Mouse (Mus musculus) limb, embryonic 15.5 days (tissue): Measurements from ENCODE around the gene Arhgap44. TPM values are rescaled to one million over a fixed set of nuclear protein-coding genes. Genes with fewer than 3 reads are reported as not detected.

Experiments used
- ATAC-seq: fragments of 200-750 bp; cut with Nextera tagmentation; 2 replicates; pipeline ENCODE4 v1.8.0; 2017; ENCODE audit warnings: low read depth, moderate TSS enrichment; ENCODE audit not compliant: insufficient number of reproducible peaks, low FRiP score, low TSS enrichment
- H3K27ac ChIP-seq: fragments of 300-500 bp; sonication (generic); 2 replicates; pipeline ENCODE4 v1.5.1; 2015; ENCODE audit warnings: moderate library complexity, mild to moderate bottlenecking, inconsistent platforms
- H3K27me3 ChIP-seq: fragments of 300-500 bp; sonication (generic); 2 replicates; pipeline ENCODE4 v1.6.1; 2015; ENCODE audit warnings: inconsistent platforms
- H3K36me3 ChIP-seq: fragments of 300-500 bp; sonication (generic); 2 replicates; pipeline ENCODE4 v1.6.1; 2015; ENCODE audit warnings: inconsistent platforms
- H3K4me1 ChIP-seq: fragments of 300-500 bp; sonication (generic); 2 replicates; pipeline ENCODE4 v1.6.1; 2015; ENCODE audit warnings: inconsistent platforms
- H3K4me2 ChIP-seq: fragments of 300-500 bp; sonication (generic); 2 replicates; pipeline ENCODE4 v1.6.1; 2015; ENCODE audit warnings: mild to moderate bottlenecking, inconsistent platforms
- H3K4me3 ChIP-seq: fragments of 300-500 bp; sonication (generic); 2 replicates; pipeline ENCODE4 v1.5.1; 2015; ENCODE audit warnings: mild to moderate bottlenecking, inconsistent platforms
- H3K9ac ChIP-seq: fragments of 300-500 bp; sonication (generic); 2 replicates; pipeline ENCODE4 v1.6.1; 2015; ENCODE audit warnings: inconsistent platforms
- H3K9me3 ChIP-seq: fragments of 300-500 bp; sonication (generic); 2 replicates; pipeline ENCODE4 v1.6.1; 2016; ENCODE audit warnings: inconsistent platforms
- WGBS: fragments of 180-500 bp; shearing (Covaris S2); methylation state at CpG from one replicate; pipeline ENCODE4 v1.1.7; 2015; 5-methylcytosine and 5-hydroxymethylcytosine counted together
- polyA plus RNA-seq: library from polyadenylated mRNA; unstranded; fragments of >200 nt; fragmentation: Nextera tagmentation; extraction: Ambion mirVana; gene quantifications from 2 replicates; pipeline ENCODE4 v1.2.1, GENCODE M21; 2015

The Arhgap44 gene
- 5.5 and 6.0 TPM in 2 replicates for polyA plus RNA-seq

DNA sequence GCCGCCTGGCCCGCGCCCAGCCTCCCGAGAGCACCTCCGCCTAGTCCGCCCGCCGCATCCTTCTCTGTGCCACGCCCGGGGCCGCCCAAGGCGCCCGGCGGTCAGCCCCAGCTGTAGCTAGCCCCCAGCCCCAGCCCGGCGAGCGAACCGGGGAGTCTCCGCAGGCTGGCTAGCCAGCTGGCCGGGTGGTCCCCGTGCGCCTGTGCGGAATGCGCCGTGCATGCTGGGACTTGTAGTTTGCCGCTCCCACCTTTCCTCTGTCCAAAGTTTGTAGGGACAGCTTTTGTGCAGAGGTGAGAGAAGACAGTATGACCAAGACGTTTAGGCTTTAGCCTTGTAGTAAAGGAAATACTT, at the start of gene Arhgap44:
Gene Arhgap44, minus strand, starts transcription at position 195 of the 354 bp plus-strand sequence.
- peaks cover 16% of the 10 kb centered on the region for H3K4me1 ChIP-seq
- ATAC-seq: peak; percentile 77
- no peaks in the 10 kb centered on the region for H3K36me3 ChIP-seq
- peaks cover 13% of the 10 kb centered on the region for H3K27me3 ChIP-seq
- no peak within 1 kb of the TSS for H3K27ac ChIP-seq
- WGBS: under 1% methylated on average over 26 of the region's 27 CpGs
- H3K9ac ChIP-seq: peak within 1 kb of the TSS; percentile 73
- H3K9me3 ChIP-seq: no peaks in the 10 kb centered on the region
- H3K4me2 ChIP-seq: peak within 1 kb of the TSS; percentile 95
- peak within 1 kb of the TSS; percentile 85 for H3K4me3 ChIP-seq

DNA sequence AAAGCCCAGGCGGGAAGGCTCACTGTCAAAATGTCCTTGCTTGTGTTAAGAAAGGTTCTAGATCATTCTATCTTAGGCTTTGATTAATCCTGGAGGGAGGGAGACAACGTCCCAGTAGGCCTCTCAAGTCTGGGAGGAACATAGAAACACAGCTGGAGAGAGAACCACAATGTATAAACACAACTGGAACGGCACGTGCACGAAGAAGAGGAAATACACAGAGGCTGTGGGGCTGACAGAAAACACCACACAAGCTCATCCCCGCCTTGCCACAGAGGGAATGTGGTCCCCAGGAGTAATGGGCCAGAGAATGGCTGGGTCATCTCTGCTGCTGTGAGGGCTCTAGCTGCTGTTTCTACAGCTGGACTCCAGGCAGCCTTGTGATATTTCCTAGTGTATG, 48.9 kb upstream of the Arhgap44 start:
- H3K36me3 ChIP-seq: no peaks in the 10 kb centered on the region
- 80% methylated on average over 6 of the region's 6 CpGs for WGBS
- no peaks in the 10 kb centered on the region for H3K9me3 ChIP-seq
- H3K27me3 ChIP-seq: no peaks in the 10 kb centered on the region
- H3K9ac ChIP-seq: no peak overlapping the region
- no peaks in the 10 kb centered on the region for H3K4me1 ChIP-seq
- no peak overlapping the region for H3K4me2 ChIP-seq
- no peak for ATAC-seq
- H3K4me3 ChIP-seq: no peak overlapping the region
- no peak overlapping the region for H3K27ac ChIP-seq

DNA sequence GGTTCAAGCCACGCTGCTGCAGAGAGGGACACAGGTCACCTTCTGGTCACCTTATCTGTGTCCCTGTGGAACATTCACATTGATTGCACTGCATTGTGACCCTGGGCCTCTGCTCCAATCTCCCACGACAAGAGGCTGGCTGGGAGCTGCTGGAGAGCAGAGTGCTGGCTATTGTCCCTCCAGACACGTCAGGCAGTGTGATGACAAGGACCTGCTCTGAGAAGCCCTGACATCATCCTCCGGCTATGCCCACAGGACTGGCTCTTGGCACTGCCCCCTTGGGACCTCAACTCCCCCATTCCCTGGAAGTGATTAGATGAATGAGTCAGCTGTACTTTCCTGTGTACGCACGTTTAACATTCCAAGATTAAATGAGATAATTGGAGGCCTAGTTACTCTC, 46.7 kb upstream of the Arhgap44 start:
- H3K4me3 ChIP-seq: no peak overlapping the region
- H3K4me2 ChIP-seq: no peak overlapping the region
- H3K9me3 ChIP-seq: no peaks in the 10 kb centered on the region
- no peak overlapping the region for H3K9ac ChIP-seq
- no peak for ATAC-seq
- WGBS: 57% methylated on average over 6 of the region's 6 CpGs
- no peaks in the 10 kb centered on the region for H3K27me3 ChIP-seq
- H3K36me3 ChIP-seq: no peaks in the 10 kb centered on the region
- H3K27ac ChIP-seq: no peak overlapping the region
- no peaks in the 10 kb centered on the region for H3K4me1 ChIP-seq

DNA sequence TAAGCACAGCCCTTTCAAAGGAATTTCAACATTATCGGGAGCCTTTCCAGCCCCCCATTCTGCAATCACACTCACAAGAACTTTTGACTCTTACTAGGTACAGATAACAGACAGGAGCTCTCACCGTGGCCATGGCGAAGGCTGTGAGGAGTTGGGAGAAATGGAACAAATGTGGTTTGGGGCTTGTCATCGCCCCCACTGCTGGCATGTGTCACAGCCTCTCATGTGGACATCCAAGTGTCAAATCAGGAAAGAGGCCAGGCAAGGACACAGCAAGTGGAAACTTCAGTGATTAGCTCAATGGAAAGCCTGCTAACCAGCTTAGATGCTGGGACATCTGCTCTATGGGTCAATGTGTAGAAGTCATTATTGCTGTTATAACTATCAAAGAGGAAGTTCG, 42.5 kb upstream of the Arhgap44 start:
- WGBS: 75% methylated on average over 5 of the region's 5 CpGs
- Histone ChIP-seq H3K9me3 (no peaks in the 10 kb centered on the region), H3K4me3 (no peak overlapping the region), H3K36me3 (no peaks in the 10 kb centered on the region), H3K27ac (no peak overlapping the region), H3K4me2 (no peak overlapping the region), H3K9ac (no peak overlapping the region), H3K27me3 (no peaks in the 10 kb centered on the region), H3K4me1 (no peaks in the 10 kb centered on the region)
- ATAC-seq: no peak

DNA sequence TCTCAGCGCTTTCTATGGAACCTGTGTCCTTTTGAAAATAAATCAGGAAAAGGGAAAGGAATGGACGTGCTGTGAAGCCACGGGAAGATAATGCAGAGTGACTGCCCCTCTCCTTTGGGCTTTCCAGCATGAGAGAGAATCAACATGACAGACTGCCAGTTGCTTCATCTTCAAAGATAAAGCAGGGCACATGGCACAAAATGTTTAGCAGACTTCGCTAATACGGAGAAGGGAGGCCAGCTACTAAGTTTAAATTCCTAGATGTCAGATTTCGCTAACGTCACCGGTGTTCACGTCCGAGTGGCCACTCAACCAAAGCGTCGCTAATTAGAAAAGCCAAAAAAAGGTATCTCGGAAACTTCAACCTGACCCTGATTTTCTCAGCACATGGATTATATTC, 41.9 kb upstream of the Arhgap44 start:
- Histone ChIP-seq H3K4me1 (no peaks in the 10 kb centered on the region), H3K9ac (no peak overlapping the region), H3K27ac (no peak overlapping the region), H3K36me3 (no peaks in the 10 kb centered on the region), H3K4me2 (no peak overlapping the region), H3K9me3 (no peaks in the 10 kb centered on the region), H3K27me3 (no peaks in the 10 kb centered on the region), H3K4me3 (no peak overlapping the region)
- 75% methylated on average over 13 of the region's 13 CpGs for WGBS
- ATAC-seq: no peak

DNA sequence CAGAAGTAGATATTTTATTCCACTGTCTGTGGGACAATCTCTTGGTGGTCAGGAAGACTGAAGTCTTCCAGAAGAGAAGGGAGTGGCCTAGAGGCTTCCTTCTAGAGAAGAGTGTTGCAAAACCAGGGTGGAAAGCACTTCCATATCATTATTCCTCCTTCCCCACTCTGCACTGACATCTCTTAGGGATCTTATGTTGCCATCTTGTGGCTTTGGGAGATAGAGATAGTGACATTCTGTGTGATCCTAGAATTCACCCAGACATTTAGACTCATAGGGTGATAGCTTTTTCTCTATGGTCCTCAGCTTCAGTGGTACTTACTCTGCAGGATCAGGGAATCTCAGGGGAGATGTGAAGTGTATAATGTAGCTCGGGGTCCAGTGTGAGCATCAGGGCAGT, 40.3 kb upstream of the Arhgap44 start:
- WGBS: 50% methylated on average over 1 of the region's 1 CpGs
- no peaks in the 10 kb centered on the region for H3K27me3 ChIP-seq
- no peaks in the 10 kb centered on the region for H3K9me3 ChIP-seq
- H3K9ac ChIP-seq: no peak overlapping the region
- no peak overlapping the region for H3K4me3 ChIP-seq
- no peak overlapping the region for H3K27ac ChIP-seq
- no peak for ATAC-seq
- H3K4me2 ChIP-seq: no peak overlapping the region
- H3K4me1 ChIP-seq: no peaks in the 10 kb centered on the region
- no peaks in the 10 kb centered on the region for H3K36me3 ChIP-seq

DNA sequence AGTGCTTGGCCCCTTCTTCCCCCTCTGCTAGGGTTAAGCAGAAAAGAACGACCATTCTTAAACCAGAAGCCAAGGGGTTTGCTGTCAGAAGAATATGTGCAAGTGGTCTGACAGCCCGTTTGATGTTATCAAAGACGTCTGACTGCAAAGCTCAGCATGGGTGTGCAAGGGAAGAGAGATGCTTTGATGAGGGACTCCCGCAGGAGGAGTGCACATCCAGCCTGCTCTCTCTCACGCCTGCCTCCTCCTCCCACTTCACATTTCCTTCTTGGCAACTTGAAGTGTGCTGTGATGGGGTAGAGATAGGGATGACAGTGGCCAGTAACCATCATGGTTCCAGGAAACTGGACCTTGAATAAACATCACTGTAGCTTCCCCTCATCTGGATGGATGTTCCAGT, 39.5 kb upstream of the Arhgap44 start:
- WGBS: 36% methylated on average over 5 of the region's 5 CpGs
- no peak overlapping the region for H3K9ac ChIP-seq
- H3K27ac ChIP-seq: no peak overlapping the region
- H3K9me3 ChIP-seq: no peaks in the 10 kb centered on the region
- H3K36me3 ChIP-seq: no peaks in the 10 kb centered on the region
- H3K4me3 ChIP-seq: no peak overlapping the region
- no peak overlapping the region for H3K4me2 ChIP-seq
- no peaks in the 10 kb centered on the region for H3K27me3 ChIP-seq
- no peak for ATAC-seq
- no peaks in the 10 kb centered on the region for H3K4me1 ChIP-seq

DNA sequence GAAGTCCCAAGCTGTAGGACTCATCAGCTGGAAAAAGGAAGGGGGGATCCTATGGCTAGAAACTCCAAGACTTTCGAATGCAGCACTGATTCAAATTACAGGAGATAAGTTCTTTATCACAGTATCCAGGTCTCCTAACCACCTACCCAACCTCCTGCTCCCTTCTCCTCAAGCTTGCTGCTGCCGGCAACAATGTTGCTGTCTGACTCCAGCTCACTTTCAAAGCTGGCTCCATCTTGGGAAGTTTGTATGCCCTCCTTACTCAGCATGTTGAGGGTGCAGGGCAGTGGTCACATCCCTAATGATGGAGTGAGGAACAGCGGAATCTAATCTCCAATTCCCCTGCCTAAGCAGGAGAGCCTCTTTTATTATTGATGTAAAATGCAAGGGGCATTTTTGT, 35.3 kb upstream of the Arhgap44 start:
- H3K4me2 ChIP-seq: no peak overlapping the region
- H3K4me3 ChIP-seq: no peak overlapping the region
- H3K27me3 ChIP-seq: peaks cover 6% of the 10 kb centered on the region; the same call in 1 of the 2 replicates
- no peaks in the 10 kb centered on the region for H3K36me3 ChIP-seq
- H3K27ac ChIP-seq: no peak overlapping the region
- H3K4me1 ChIP-seq: no peaks in the 10 kb centered on the region
- WGBS: 80% methylated on average over 3 of the region's 3 CpGs
- H3K9me3 ChIP-seq: no peaks in the 10 kb centered on the region
- ATAC-seq: no peak
- no peak overlapping the region for H3K9ac ChIP-seq

DNA sequence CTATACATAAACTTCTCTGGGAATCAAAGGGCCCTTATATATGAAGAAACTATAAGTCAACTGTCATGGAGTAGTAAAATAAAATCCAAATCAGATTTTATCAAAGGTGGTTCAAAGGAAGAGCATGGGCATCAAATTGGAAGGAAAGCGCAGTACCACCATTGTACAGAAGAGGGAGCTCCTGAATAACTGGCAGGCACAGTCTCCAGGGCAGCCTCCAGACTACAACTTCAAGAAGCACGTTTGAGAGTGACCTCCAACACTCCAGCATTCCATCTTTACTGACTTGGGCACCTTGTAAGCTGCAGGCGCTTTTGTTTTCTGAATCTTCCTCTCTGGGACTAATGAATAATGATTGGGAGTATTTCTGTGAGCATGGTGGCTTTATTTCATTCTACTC, 34.5 kb upstream of the Arhgap44 start:
- 3% methylated on average over 3 of the region's 3 CpGs for WGBS
- Histone ChIP-seq H3K27me3 (peaks cover 6% of the 10 kb centered on the region; the same call in 1 of the 2 replicates), H3K4me1 (no peaks in the 10 kb centered on the region), H3K27ac (no peak overlapping the region), H3K36me3 (no peaks in the 10 kb centered on the region), H3K4me3 (no peak overlapping the region), H3K4me2 (no peak overlapping the region), H3K9ac (no peak overlapping the region), H3K9me3 (no peaks in the 10 kb centered on the region)
- no peak for ATAC-seq

DNA sequence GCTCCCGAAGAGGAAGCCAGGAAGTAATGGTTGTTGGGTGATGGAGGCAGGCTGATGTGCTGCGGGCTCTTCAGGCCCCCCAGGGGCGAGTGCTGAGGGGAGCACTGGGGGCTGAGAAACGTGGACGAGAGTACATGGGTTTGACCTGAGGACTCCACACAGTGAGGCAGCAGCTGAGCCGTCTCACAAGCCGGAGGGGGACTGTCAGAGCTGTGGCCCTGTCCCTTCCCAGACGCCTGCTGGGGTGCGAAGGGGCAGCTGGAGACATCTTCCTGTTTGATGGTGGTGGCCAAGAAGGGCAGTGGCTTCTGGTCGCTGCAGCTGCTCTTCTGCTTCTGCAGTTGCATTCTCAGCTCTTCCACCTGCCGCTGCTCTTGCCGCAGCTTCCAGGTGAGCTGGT, 24.2 kb upstream of the Arhgap44 start:
- Histone ChIP-seq H3K4me3 (no peak overlapping the region), H3K4me1 (no peaks in the 10 kb centered on the region), H3K27me3 (no peaks in the 10 kb centered on the region), H3K9me3 (no peaks in the 10 kb centered on the region), H3K4me2 (no peak overlapping the region), H3K36me3 (no peaks in the 10 kb centered on the region), H3K27ac (no peak overlapping the region), H3K9ac (no peak overlapping the region)
- WGBS: 79% methylated on average over 12 of the region's 12 CpGs
- ATAC-seq: no peak

DNA sequence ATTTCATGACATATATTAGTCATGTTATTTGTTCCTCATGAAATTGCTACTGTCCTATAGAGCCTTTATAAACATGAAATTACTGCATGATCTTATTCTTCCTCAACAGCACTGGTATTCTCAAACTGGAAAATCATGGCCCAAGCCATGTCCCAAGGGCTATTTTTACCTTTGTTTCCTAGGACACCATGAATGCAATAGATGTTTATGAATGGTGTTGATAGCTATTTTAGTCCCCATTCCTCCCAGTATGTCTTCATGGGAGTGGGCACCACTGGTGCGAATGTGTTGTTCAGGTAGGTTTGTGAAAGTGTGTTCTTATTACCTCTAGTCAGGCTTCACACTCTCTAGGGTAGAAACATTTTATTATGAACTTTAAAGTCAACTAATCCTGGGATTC, 22.4 kb upstream of the Arhgap44 start:
- H3K9ac ChIP-seq: no peak overlapping the region
- H3K4me2 ChIP-seq: no peak overlapping the region
- ATAC-seq: no peak
- H3K4me1 ChIP-seq: no peaks in the 10 kb centered on the region
- no peaks in the 10 kb centered on the region for H3K9me3 ChIP-seq
- 94% methylated on average over 1 of the region's 1 CpGs for WGBS
- H3K36me3 ChIP-seq: no peaks in the 10 kb centered on the region
- no peak overlapping the region for H3K27ac ChIP-seq
- H3K27me3 ChIP-seq: no peaks in the 10 kb centered on the region
- H3K4me3 ChIP-seq: no peak overlapping the region

DNA sequence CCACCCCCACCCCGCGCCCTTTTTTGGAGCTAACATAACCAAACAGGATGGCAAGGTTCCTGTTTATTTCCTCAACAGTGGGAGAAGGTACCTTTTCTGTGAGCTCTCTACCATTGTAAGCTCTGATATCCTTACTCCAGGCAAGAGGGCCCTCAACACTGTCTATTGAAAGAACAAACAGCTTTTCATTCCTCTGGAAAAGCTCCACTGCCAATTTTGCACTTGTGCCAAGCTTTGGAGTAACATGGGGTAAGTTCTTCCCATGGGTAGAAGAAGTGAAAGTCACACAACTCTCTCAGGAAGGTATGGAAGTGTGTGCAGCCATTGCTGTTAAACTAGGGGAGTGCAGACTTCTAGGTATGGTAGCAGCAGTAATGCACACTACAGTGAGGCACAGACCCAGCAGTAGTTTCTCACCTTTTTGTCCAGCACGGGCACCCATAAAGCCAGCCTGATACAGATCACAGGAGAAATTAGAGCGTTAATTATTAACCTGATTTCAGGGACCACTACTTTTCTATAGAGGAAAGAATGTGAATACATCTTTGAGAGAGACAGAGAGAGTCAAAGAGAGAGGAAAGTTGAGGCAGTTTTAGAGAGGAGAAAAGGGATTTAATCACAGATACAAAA, 7.5 kb upstream of the Arhgap44 start:
- 85% methylated on average over 4 of the region's 4 CpGs for WGBS
- Histone ChIP-seq H3K9me3 (no peaks in the 10 kb centered on the region), H3K4me3 (no peak overlapping the region), H3K4me2 (no peak overlapping the region), H3K9ac (no peak overlapping the region), H3K27me3 (no peaks in the 10 kb centered on the region), H3K36me3 (no peaks in the 10 kb centered on the region), H3K27ac (no peak overlapping the region), H3K4me1 (no peaks in the 10 kb centered on the region)
- no peak for ATAC-seq
